Mouse (Mus musculus) olfactory bulb, adult 2 months (tissue): ENCODE results near the gene Erc2. TPM values are rescaled to one million over a fixed set of nuclear protein-coding genes. Genes with fewer than 3 reads are reported as not detected.

Source experiments
- H3K27ac ChIP-seq: fragments of 200-500 bp; 2 replicates; pipeline ENCODE4 v1.5.1; 2012; ENCODE audit warnings: low read depth, low read length; ENCODE audit not compliant: insufficient read depth
- H3K4me1 ChIP-seq: fragments of 200-500 bp; 2 replicates; pipeline ENCODE4 v1.6.1; 2012; ENCODE audit warnings: low read length; ENCODE audit not compliant: control insufficient read depth, insufficient read depth
- H3K4me3 ChIP-seq: fragments of 200-500 bp; 2 replicates; pipeline ENCODE4 v1.5.1; 2012; ENCODE audit warnings: mild to moderate bottlenecking, low read depth, low read length, moderate library complexity; ENCODE audit not compliant: insufficient read depth
- CTCF ChIP-seq: fragments of 200-500 bp; IDR thresholded peaks from 2 replicates; pipeline ENCODE4 v1.5.1; 2012; ENCODE audit warnings: low read depth, mild to moderate bottlenecking, low read length, moderate library complexity; ENCODE audit not compliant: insufficient read depth
- POLR2A ChIP-seq: fragments of 200-500 bp; IDR thresholded peaks from 2 replicates; pipeline ENCODE4 v1.6.1; 2012; ENCODE audit warnings: mild to moderate bottlenecking, low read depth, low read length, moderate library complexity; ENCODE audit not compliant: insufficient read depth
- WGBS: fragments of 180-500 bp; shearing (Covaris S2); methylation state at CpG from one replicate; pipeline ENCODE4 v1.1.7; 2018; 5-methylcytosine and 5-hydroxymethylcytosine counted together
- polyA plus RNA-seq: library from polyadenylated mRNA; stranded (reverse); fragments of >200 nt; gene quantifications from 2 replicates; pipeline ENCODE4 v1.2.4, GENCODE M21; 2012; ENCODE audit warnings: low replicate concordance; ENCODE audit not compliant: missing spikeins, insufficient read depth, insufficient read length

Erc2 gene
- polyA plus RNA-seq, 1 experiment, result not detected

- H3K4me3 ChIP-seq, result no peak overlapping the region
- TF ChIP-seq POLR2A (no peak), CTCF (no peak)
- H3K27ac ChIP-seq, result no peak overlapping the region
- H3K4me1 ChIP-seq, result peaks cover 2% of the 10 kb centered on the region; the same call in 1 of the 2 replicates
- 41% methylated on average over 1 of the region's 1 CpGs for WGBS
Measured at GRCm38 (mm10) chr14:27781221-27781620, 159.0 kb downstream of the Erc2 start.

GRCm38 (mm10) chr14:27784826-27785225, 162.6 kb downstream of the Erc2 start:
- no peak for TF ChIP-seq CTCF
- TF ChIP-seq POLR2A, result no peak
- WGBS, result 87% methylated on average over 4 of the region's 4 CpGs

GRCm38 (mm10) chr14:27785562-27785961, 163.3 kb downstream of the Erc2 start:
- Histone ChIP-seq H3K4me3 (no peak overlapping the region), H3K4me1 (peaks cover 2% of the 10 kb centered on the region; the same call in 1 of the 2 replicates), H3K27ac (no peak overlapping the region)
- no peak for TF ChIP-seq CTCF
- no peak for TF ChIP-seq POLR2A
- WGBS, result 90% methylated on average over 2 of the region's 2 CpGs

More at GRCm38 (mm10) chr14:27784826-27785225, 162.6 kb downstream of the Erc2 start:
- no peak overlapping the region for H3K4me3 ChIP-seq
- no peak overlapping the region for H3K27ac ChIP-seq
- H3K4me1 ChIP-seq, result peaks cover 2% of the 10 kb centered on the region; the same call in 1 of the 2 replicates

- WGBS, result 79% methylated on average over 6 of the region's 6 CpGs
- TF ChIP-seq POLR2A (no peak), CTCF (no peak)
- no peak overlapping the region for H3K4me3 ChIP-seq
- peaks cover 2% of the 10 kb centered on the region; the same call in 1 of the 2 replicates for H3K4me1 ChIP-seq
- no peak overlapping the region for H3K27ac ChIP-seq
Measured at GRCm38 (mm10) chr14:27789066-27789898, 167.1 kb downstream of the Erc2 start.

GRCm38 (mm10) chr14:27798184-27798934, 176.1 kb downstream of the Erc2 start:
- 42% methylated on average over 11 of the region's 11 CpGs for WGBS
- TF ChIP-seq POLR2A (no peak), CTCF (no peak)
- H3K4me3 ChIP-seq, result no peak overlapping the region
- H3K27ac ChIP-seq, result 0 out of 2 replicates have a peak overlapping the region, but pooled peaks have one; percentile 24
- H3K4me1 ChIP-seq, result peaks cover 3% of the 10 kb centered on the region

- no peak for TF ChIP-seq CTCF
- no peak for TF ChIP-seq POLR2A
- Histone ChIP-seq H3K4me3 (no peak overlapping the region), H3K27ac (no peak overlapping the region), H3K4me1 (peaks cover 3% of the 10 kb centered on the region)
- 85% methylated on average over 6 of the region's 6 CpGs for WGBS
Measured at GRCm38 (mm10) chr14:27800766-27801165, 178.5 kb downstream of the Erc2 start.

- Histone ChIP-seq H3K27ac (no peak overlapping the region), H3K4me1 (no peaks in the 10 kb centered on the region), H3K4me3 (no peak overlapping the region)
- TF ChIP-seq CTCF, result peak; percentile 34; the same call in 1 of the 2 replicates
- no peak for TF ChIP-seq POLR2A
- WGBS, result 84% methylated on average over 3 of the region's 3 CpGs
Measured at GRCm38 (mm10) chr14:27803961-27804360, 181.7 kb downstream of the Erc2 start.

GRCm38 (mm10) chr14:27805064-27805463, 182.8 kb downstream of the Erc2 start:
- 75% methylated on average over 13 of the region's 13 CpGs for WGBS
- TF ChIP-seq CTCF (no peak), POLR2A (no peak)
- Histone ChIP-seq H3K27ac (no peak overlapping the region), H3K4me3 (no peak overlapping the region), H3K4me1 (no peaks in the 10 kb centered on the region)

- Histone ChIP-seq H3K4me3 (no peak overlapping the region), H3K27ac (no peak overlapping the region), H3K4me1 (peaks cover 10% of the 10 kb centered on the region)
- TF ChIP-seq POLR2A (no peak), CTCF (no peak)
- whole genome bisulfite sequencing, result 2% methylated on average over 9 of the region's 9 CpGs
Measured at GRCm38 (mm10) chr14:27808080-27808479, 185.9 kb downstream of the Erc2 start.
